Mouse (Mus musculus): ENCODE data around the gene Atn1.

GRCm38 (mm10) chr6:124698751-124699150 lies 57.6 kb downstream of the Atn1 start:
- TF ChIP-seq ZC3H11A (IDR thresholded peaks at IDR 0.05; ENCODE audit: borderline replicate concordance, low read depth, low read length) (no peak), HCFC1 (IDR thresholded peaks at IDR 0.05; ENCODE audit: borderline replicate concordance, insufficient read depth, low read length) (no peak), CHD2 (IDR thresholded peaks at IDR 0.05; ENCODE audit: low read depth, low read length) (no peak), ZNF384 (IDR thresholded peaks at IDR 0.05; ENCODE audit: low read depth, low read length) (no peak), MAFK (IDR thresholded peaks at IDR 0.05; ENCODE audit: insufficient read depth, low read depth, low read length) (no peak)

All from ES-E14 (cell line).